Mouse (Mus musculus) kidney, postnatal 0 days (tissue): ENCODE data around the gene Mecom. TPM values are rescaled to one million over a fixed set of nuclear protein-coding genes. Genes with fewer than 3 reads are reported as not detected.

Experiments used
- ATAC-seq: fragments of 200-750 bp; cut with Nextera tagmentation; replicated peaks from 2 replicates; pipeline ENCODE4 v1.8.0; 2017; ENCODE audit warnings: low read depth, moderate number of reproducible peaks, moderate TSS enrichment, moderate library complexity; ENCODE audit not compliant: low FRiP score
- DNase-seq: peaks from one replicate; pipeline ENCODE4 v3.0.0-alpha.2; 2016; ENCODE audit warnings: low spot score
- H3K27ac ChIP-seq: fragments of 300-500 bp; sonication (generic); 2 replicates; pipeline ENCODE4 v1.5.1; 2014; ENCODE audit warnings: mild to moderate bottlenecking
- H3K27me3 ChIP-seq: fragments of 300-500 bp; sonication (generic); 2 replicates; pipeline ENCODE4 v1.6.1; 2014; ENCODE audit warnings: low read length, mixed read lengths; ENCODE audit not compliant: insufficient read depth
- H3K36me3 ChIP-seq: fragments of 300-500 bp; sonication (generic); 2 replicates; pipeline ENCODE4 v1.6.1; 2014; ENCODE audit warnings: low read length, mixed read lengths; ENCODE audit not compliant: insufficient read depth
- H3K4me1 ChIP-seq: fragments of 300-500 bp; sonication (generic); replicated peaks from 2 replicates; pipeline ENCODE4 v1.6.1; 2014; ENCODE audit warnings: antibody characterized with exemption, low read length, mixed read lengths; ENCODE audit not compliant: insufficient read depth
- H3K4me2 ChIP-seq: fragments of 300-500 bp; sonication (generic); 2 replicates; pipeline ENCODE4 v1.6.1; 2014; ENCODE audit warnings: mild to moderate bottlenecking, low read length, moderate library complexity, mixed read lengths
- H3K4me3 ChIP-seq: fragments of 300-500 bp; sonication (generic); replicated peaks from 2 replicates; pipeline ENCODE4 v1.5.1; 2014; ENCODE audit warnings: low read depth, low read length
- H3K9ac ChIP-seq: fragments of 300-500 bp; sonication (generic); 2 replicates; pipeline ENCODE4 v1.6.1; 2014; ENCODE audit warnings: low read depth, low read length
- H3K9me3 ChIP-seq: fragments of 300-500 bp; sonication (generic); replicated peaks from 2 replicates; pipeline ENCODE4 v1.6.1; 2016; ENCODE audit warnings: low read length, inconsistent platforms, mixed read lengths
- CTCF ChIP-seq: IDR thresholded peaks from 2 replicates; pipeline ENCODE4 v1.5.1; 2016; ENCODE audit warnings: antibody characterized with exemption, low read depth, mild to moderate bottlenecking, moderate library complexity
- WGBS: fragments of 180-500 bp; shearing (Covaris S2); extraction: QIAGEN DNeasy Blood & Tissue Kit; methylation state at CpG from one replicate; pipeline ENCODE4 v1.1.7; 2014; 5-methylcytosine and 5-hydroxymethylcytosine counted together
- polyA plus RNA-seq: library from polyadenylated mRNA; unstranded; fragments of >200 nt; fragmentation: Nextera tagmentation; extraction: Ambion mirVana; gene quantifications from 2 replicates; pipeline ENCODE4 v1.2.1, GENCODE M21; 2015

The Mecom gene
- polyA plus RNA-seq, 1 experiment from 2014 or later: 54.7 TPM

DNA sequence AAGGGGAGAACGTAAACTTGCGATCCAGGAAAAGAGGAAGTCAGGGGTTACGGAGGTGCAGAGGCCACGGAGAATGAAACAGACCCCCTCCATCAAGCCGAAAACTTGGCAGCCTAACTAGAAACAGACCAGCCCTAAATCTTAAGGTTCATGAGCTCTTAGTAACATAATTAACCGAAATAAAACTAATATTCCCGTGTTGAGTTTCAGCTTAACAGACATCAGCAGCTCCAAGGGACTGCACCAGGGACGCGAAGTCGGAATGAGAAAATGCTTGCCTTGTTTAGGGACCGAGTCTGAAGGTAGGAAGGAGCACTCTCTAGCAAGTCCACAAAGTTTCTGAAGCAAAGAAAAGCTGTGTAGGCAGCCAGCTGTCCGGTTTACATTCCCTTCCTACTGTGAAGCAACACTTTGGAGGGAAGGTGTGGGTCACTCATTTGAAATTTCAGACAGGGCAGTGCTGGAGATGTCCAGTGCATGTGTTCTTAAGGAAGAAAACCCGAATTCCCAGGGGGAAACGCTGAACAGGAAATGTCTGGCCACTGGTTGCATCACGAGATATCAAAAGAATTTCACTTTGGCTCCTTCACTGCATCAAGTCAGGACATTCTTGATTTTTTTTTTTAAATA is 442.5 kb downstream of the Mecom start:
- Histone ChIP-seq H3K27ac (peak overlapping the region; percentile 77), H3K4me2 (peak overlapping the region; percentile 53), H3K36me3 (no peaks in the 10 kb centered on the region), H3K27me3 (no peaks in the 10 kb centered on the region), H3K4me3 (no peak overlapping the region), H3K9ac (no peak overlapping the region), H3K4me1 (peaks cover 22% of the 10 kb centered on the region), H3K9me3 (no peaks in the 10 kb centered on the region)
- TF ChIP-seq CTCF: no peak
- ATAC-seq (no peak; the same call in 1 of the 2 replicates), DNase-seq (peak; percentile 84)
- WGBS: 9% methylated on average over 15 of the region's 15 CpGs

DNA sequence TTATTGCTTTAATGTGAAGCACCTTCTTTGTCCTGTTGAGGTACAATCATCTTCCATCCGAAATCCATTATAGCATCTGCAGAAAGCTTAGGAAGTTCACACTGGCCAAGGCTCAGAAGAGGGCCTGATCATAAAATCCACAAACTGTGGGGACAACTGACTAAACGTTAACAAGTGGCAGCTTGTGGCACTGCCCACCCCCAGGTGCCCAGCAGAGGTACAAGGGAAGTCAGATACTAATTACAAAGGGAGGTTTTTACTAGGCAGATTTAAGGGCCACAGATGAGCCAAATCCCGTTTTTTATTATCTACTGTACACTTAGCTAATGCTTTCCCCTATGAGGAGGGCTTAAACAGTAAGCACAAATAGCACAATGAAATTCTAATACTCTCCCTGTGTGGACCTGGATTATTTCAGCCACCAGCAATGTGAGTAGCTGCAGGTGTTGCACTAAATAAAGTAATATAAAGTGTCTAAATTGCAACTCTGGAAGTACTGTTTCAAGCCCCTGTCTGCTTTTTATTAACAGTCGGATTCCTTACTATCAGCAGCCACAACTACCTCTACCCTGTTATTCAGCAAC is 443.2 kb downstream of the Mecom start:
- Histone ChIP-seq H3K9ac (no peak overlapping the region), H3K4me3 (no peak overlapping the region), H3K36me3 (no peaks in the 10 kb centered on the region), H3K27me3 (no peaks in the 10 kb centered on the region), H3K4me2 (peak overlapping the region; percentile 53), H3K9me3 (no peaks in the 10 kb centered on the region), H3K4me1 (peaks cover 22% of the 10 kb centered on the region), H3K27ac (peak overlapping the region; percentile 77)
- peak; percentile 68 for DNase-seq
- no peak for ATAC-seq
- 29% methylated on average over 4 of the region's 4 CpGs for WGBS
- no peak for TF ChIP-seq CTCF

DNA sequence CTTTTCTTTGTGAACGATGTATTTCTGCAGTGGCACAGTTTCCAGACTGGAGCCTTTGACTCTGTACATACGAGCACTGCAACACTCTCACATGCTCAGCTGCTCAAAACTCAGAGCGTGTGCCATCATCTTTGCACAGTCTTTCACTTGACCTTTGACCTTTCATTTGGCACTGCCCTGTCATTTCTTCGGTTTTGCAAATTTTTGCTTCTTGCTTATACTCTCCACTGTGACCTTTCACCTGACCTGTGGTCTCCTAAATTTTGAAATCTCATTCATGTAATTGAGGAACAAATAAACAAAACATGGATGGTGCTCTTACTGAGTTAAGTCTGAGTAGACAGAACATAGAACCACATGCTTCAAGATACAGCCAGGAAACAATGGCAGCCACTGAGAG is 446.7 kb downstream of the Mecom start:
- no peak for ATAC-seq
- H3K27ac ChIP-seq: no peak overlapping the region
- H3K4me3 ChIP-seq: no peak overlapping the region
- H3K27me3 ChIP-seq: no peaks in the 10 kb centered on the region
- H3K9ac ChIP-seq: no peak overlapping the region
- no peak overlapping the region for H3K4me2 ChIP-seq
- no peaks in the 10 kb centered on the region for H3K9me3 ChIP-seq
- H3K4me1 ChIP-seq: peaks cover 20% of the 10 kb centered on the region
- DNase-seq: no peak
- no peaks in the 10 kb centered on the region for H3K36me3 ChIP-seq
- 86% methylated on average over 4 of the region's 4 CpGs for WGBS
- no peak for TF ChIP-seq CTCF

DNA sequence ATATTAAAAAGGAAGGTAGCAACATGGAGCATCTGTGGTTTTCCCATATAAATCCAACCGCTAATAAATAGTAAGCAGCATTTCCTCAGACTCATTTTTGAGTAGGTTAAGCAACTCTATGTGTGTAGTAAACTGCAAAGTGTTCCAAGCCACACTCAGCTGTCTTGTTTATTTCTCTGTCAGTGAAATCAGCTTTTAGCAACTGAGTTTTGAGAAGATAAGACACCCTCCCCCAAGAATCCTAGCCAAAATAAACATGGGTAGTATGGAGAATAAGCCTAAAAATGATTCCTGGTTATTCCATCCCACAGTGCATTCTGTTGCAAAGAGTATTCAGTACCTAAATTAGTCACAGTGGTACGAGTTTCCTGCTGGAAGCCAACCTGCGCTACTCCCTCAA is 450.1 kb downstream of the Mecom start:
- 55% methylated on average over 3 of the region's 3 CpGs for WGBS
- no peak overlapping the region for H3K9ac ChIP-seq
- H3K4me2 ChIP-seq: no peak overlapping the region
- H3K9me3 ChIP-seq: no peaks in the 10 kb centered on the region
- H3K4me1 ChIP-seq: peaks cover 3% of the 10 kb centered on the region; the same call in 1 of the 2 replicates
- no peak overlapping the region for H3K27ac ChIP-seq
- no peaks in the 10 kb centered on the region for H3K36me3 ChIP-seq
- no peak for ATAC-seq
- H3K4me3 ChIP-seq: no peak overlapping the region
- TF ChIP-seq CTCF: no peak
- DNase-seq: peak; percentile 27
- H3K27me3 ChIP-seq: no peaks in the 10 kb centered on the region

- no peak overlapping the region for H3K4me2 ChIP-seq
- no peaks in the 10 kb centered on the region for H3K9me3 ChIP-seq
- TF ChIP-seq CTCF: no peak
- no peak overlapping the region for H3K4me3 ChIP-seq
- no peak overlapping the region for H3K9ac ChIP-seq
- no peaks in the 10 kb centered on the region for H3K27me3 ChIP-seq
- ATAC-seq (no peak), DNase-seq (no peak)
- no peaks in the 10 kb centered on the region for H3K36me3 ChIP-seq
- H3K4me1 ChIP-seq: peaks cover 4% of the 10 kb centered on the region; the same call in 1 of the 2 replicates
- 57% methylated on average over 4 of the region's 4 CpGs for WGBS
- no peak overlapping the region for H3K27ac ChIP-seq
These were observed 450.7 kb downstream of the Mecom start for GRCm38 (mm10) chr3:30097129-30097528.

DNA sequence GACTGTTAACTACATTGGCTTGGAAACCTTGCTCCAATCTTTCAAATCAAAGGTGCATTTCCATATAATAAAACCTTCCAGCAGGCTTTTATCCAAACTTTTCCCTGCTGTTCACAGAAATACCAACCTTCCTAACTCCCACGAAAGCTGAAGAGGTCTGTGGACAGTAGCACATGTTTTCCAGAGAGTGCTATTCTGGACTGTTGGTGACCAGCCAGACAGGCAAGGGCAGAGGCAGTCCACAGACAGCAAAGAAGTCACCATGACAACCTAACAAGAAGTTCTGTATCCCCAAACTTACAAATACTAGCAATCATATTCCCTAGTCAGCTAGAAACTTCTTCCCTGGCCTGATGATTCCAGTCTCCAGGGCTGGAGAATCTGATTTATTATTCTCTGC is 454.8 kb downstream of the Mecom start:
- Histone ChIP-seq H3K4me3 (no peak overlapping the region), H3K4me2 (no peak overlapping the region), H3K36me3 (no peaks in the 10 kb centered on the region), H3K27ac (no peak overlapping the region), H3K4me1 (peaks cover 9% of the 10 kb centered on the region; the same call in 1 of the 2 replicates), H3K9ac (no peak overlapping the region), H3K9me3 (no peaks in the 10 kb centered on the region), H3K27me3 (no peaks in the 10 kb centered on the region)
- ATAC-seq (no peak), DNase-seq (peak; percentile 23)
- WGBS: 32% methylated on average over 1 of the region's 1 CpGs
- TF ChIP-seq CTCF: no peak
